Mouse (Mus musculus) spleen, adult 18-20 months (tissue): ENCODE data around the gene Dsn1.

Experiments
- DNase-seq, 2 experiments: peaks; one replicate each; pipeline ENCODE4 v3.0.0; 2022; ENCODE audit warnings: mixed read lengths in 2 of 2

Gene Dsn1

GRCm38 (mm10) chr2:157006511-157007233 lies at the start of gene Dsn1:
Dsn1 (minus strand) TSS chr2:157007154.
- peak; percentile 76 to 92 for DNase-seq

GRCm38 (mm10) chr2:157055721-157056120 lies 48.8 kb upstream of the Dsn1 start:
- no peak for DNase-seq

- DNase-seq, result no peak
Measured at GRCm38 (mm10) chr2:157054816-157055215, 47.9 kb upstream of the Dsn1 start.

GRCm38 (mm10) chr2:157054297-157054696 lies 47.3 kb upstream of the Dsn1 start:
- DNase-seq, result no peak

GRCm38 (mm10) chr2:157053787-157054186 lies 46.8 kb upstream of the Dsn1 start:
- no peak for DNase-seq

- DNase-seq, result no peak
Measured at GRCm38 (mm10) chr2:157053124-157053523, 46.2 kb upstream of the Dsn1 start.

- no peak for DNase-seq
Measured at GRCm38 (mm10) chr2:157052448-157052847, 45.5 kb upstream of the Dsn1 start.

GRCm38 (mm10) chr2:157049831-157050243 lies 42.9 kb upstream of the Dsn1 start:
- DNase-seq, result no peak

- no peak for DNase-seq
Measured at GRCm38 (mm10) chr2:157048395-157049181, 41.6 kb upstream of the Dsn1 start.

GRCm38 (mm10) chr2:157046956-157047355 lies 40.0 kb upstream of the Dsn1 start:
- DNase-seq, result no peak

- DNase-seq, result no peak
Measured at GRCm38 (mm10) chr2:157045932-157046331, 39.0 kb upstream of the Dsn1 start.

- DNase-seq, result no peak
Measured at GRCm38 (mm10) chr2:157043987-157044386, 37.0 kb upstream of the Dsn1 start.

- DNase-seq, result no peak
Measured at GRCm38 (mm10) chr2:157043556-157043955, 36.6 kb upstream of the Dsn1 start.

GRCm38 (mm10) chr2:157041421-157041820 lies 34.5 kb upstream of the Dsn1 start:
- no peak for DNase-seq

GRCm38 (mm10) chr2:157040649-157041046 lies 33.7 kb upstream of the Dsn1 start:
- DNase-seq, result no peak

- DNase-seq, result no peak
Measured at GRCm38 (mm10) chr2:157039900-157040648, 33.1 kb upstream of the Dsn1 start.

- no peak for DNase-seq
Measured at GRCm38 (mm10) chr2:157037303-157037702, 30.3 kb upstream of the Dsn1 start.

GRCm38 (mm10) chr2:157036400-157036799 lies 29.4 kb upstream of the Dsn1 start:
- no peak for DNase-seq

- DNase-seq, result no peak
Measured at GRCm38 (mm10) chr2:157035371-157035770, 28.4 kb upstream of the Dsn1 start.

GRCm38 (mm10) chr2:157030804-157031203 lies 23.9 kb upstream of the Dsn1 start:
- peak; percentile 59 to 83 for DNase-seq

GRCm38 (mm10) chr2:157028261-157028660 lies 21.3 kb upstream of the Dsn1 start:
- DNase-seq, result no peak

GRCm38 (mm10) chr2:157027106-157028008 lies 20.4 kb upstream of the Dsn1 start:
- no peak for DNase-seq
